Mouse (Mus musculus): Measurements from ENCODE around the gene Fam169b.

DNA sequence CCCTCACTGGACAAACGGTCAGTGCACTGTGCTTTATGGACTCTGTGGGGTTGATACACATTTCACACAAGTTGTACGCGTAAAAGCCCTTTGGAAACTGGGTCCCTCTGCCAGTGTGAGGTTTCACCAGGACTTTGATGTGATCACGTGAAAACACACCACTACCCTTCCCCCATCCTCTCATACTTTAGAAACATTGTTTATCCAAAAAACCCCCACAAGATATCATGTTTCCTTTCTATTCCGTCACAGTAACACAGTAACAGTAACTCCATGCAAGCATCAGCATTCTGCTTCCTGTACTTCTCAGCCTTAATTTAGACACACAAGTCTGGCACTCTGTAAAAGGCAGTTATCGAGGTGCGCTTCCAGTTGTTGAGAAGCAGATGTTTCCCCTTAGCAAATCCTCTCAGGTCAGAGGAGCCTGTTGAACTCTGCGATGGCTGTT lies 12.2 kb downstream of the Fam169b start:
- no peak for TF ChIP-seq CTCF (IDR thresholded peaks at IDR 0.05; ENCODE audit: low read depth, low read length)
- TF ChIP-seq POLR2A (IDR thresholded peaks at IDR 0.05; ENCODE audit: extremely low read depth, insufficient read depth, low read length): no peak

All from liver, adult 2 months (tissue).